In the genomic region with DNA sequence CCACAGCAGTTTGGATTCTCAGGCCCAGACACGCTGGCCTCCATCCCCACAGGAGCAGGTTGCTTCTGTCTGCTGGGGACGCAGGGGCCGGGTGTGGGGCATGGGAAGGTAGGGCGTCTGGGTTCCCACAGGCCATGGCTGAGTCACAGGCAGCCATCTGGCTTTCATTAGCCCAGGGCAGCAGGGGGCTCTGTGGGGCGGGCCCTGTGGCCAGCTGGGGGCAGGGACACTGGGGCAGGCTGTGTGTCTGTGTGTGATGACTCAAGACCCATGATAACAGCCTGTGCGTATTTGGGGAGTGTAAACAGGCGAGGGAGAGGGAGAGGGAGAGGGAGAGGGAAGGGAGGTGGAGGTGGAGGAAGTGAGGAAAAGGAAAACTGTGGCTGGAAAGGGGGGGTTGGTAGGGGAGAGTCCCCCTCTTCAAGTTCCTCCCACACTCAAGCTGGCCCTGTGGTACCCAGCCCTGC, we compare ENCODE assay signal across 9 mouse cellular contexts. TPM values are rescaled to one million over a fixed set of nuclear protein-coding genes. Genes with fewer than 3 reads are reported as not detected.
DNase-seq lines count a peak whose midpoint lies in the region; ATAC-seq and TF ChIP-seq lines count a peak whose summit lies in the region.
"Had no signal": no experiment of that assay in that cellular context is flagged by ENCODE, and none has a peak within 500 bp of the region (broad histone marks: within the 10 kb centered on the region; RNA-seq: fewer than 3 reads in every experiment).

No protein-coding gene starts in this region.

- no peak overlapping the region for H3K4me3 ChIP-seq in layer of hippocampus, adult 2 months
- no peak overlapping the region for H3K4me3 ChIP-seq in gastrocnemius, adult 2 months

- no peak for DNase-seq in layer of hippocampus, adult 2 months (ENCODE audit: low spot score in 2 of 2)
- no peak for DNase-seq in layer of hippocampus, adult 9-10 months (ENCODE audit: low spot score)
- DNase-seq in brain, adult 2 months (ENCODE audit: low read depth, low spot score), result peak; percentile 82
- DNase-seq in gastrocnemius, adult 2 months, result peak; percentile 80
- peak; percentile 25 for DNase-seq in induced T-regulatory cell, adult 2 months (ENCODE audit: low read depth)
- DNase-seq in thymus, adult 18-20 months, result no peak
- no peak for DNase-seq in c-Kit-positive CD71-positive TER-119-positive erythroid progenitor cells, embryonic 14.5 days (ENCODE audit: low spot score)
- DNase-seq: lung, embryonic 14.5 days had no signal

- H3K27ac ChIP-seq in layer of hippocampus, adult 2 months, result peak overlapping the region; percentile 67
- peak overlapping the region; percentile 84 for H3K27ac ChIP-seq in gastrocnemius, adult 2 months

- no peak for TF ChIP-seq CTCF in layer of hippocampus, adult 2 months (conservative IDR thresholded peaks at IDR 0.05)
- no peak for TF ChIP-seq CTCF in gastrocnemius, adult 2 months (IDR thresholded peaks at IDR 0.05)

- peak; percentile 20 for ATAC-seq in monocyte, adult 5-6 weeks (replicated peaks; ENCODE audit: insufficient number of reproducible peaks, low FRiP score, low TSS enrichment, poor library complexity, severe bottlenecking)

- intact Hi-C loops in gastrocnemius, adult 2 months (cut with DNase I), result no loop called here

RNA-seq across cellular contexts. Expression of gene Ccdc97, which starts 7.1 kb away (rescaled TPM):
- 10 to 100 TPM; 62.9 to 67.4 TPM for total RNA-seq in layer of hippocampus, adult 2 months (2021)
- total RNA-seq in gastrocnemius, adult 2 months (2021), result 10 to 100 TPM; 39.4 to 44.3 TPM
- total RNA-seq in monocyte, adult 5-6 weeks (2017), result 33.9 to 38.4 TPM (median 36.5 TPM) in 3 replicates

RNA-seq across cellular contexts. Expression of gene Tgfb1, which starts 25.0 kb away (rescaled TPM):
- 1 to 10 TPM; 6.9 TPM for total RNA-seq in layer of hippocampus, adult 2 months (2021)
- total RNA-seq in gastrocnemius, adult 2 months (2021), result 1 to 10 TPM; 4.6 to 6.6 TPM
- 59.4 to 115 TPM (median 71.4 TPM) in 3 replicates for total RNA-seq in monocyte, adult 5-6 weeks (2017)

RNA-seq across cellular contexts. Expression of gene B9d2, which starts 31.2 kb away (rescaled TPM):
- total RNA-seq in layer of hippocampus, adult 2 months (2021), result 10 to 100 TPM; 20.2 to 20.6 TPM
- total RNA-seq in gastrocnemius, adult 2 months (2021), result 1 to 10 TPM; 8.7 to 9.7 TPM
- 29.3 to 50.4 TPM (median 44.2 TPM) in 3 replicates for total RNA-seq in monocyte, adult 5-6 weeks (2017)

RNA-seq across cellular contexts. Expression of gene Tmem91, which starts 36.8 kb away (rescaled TPM):
- total RNA-seq in layer of hippocampus, adult 2 months (2021), result 10 to 100 TPM in 1 of 2 experiments, 1 to 10 TPM in 1; 8.6 to 11.6 TPM
- not detected for total RNA-seq in gastrocnemius, adult 2 months (2021)
- 0.29 to 1.2 TPM (median 0.96 TPM) in 3 replicates for total RNA-seq in monocyte, adult 5-6 weeks (2017)

RNA-seq across cellular contexts. Expression of gene Hnrnpul1, which starts 42.8 kb away (rescaled TPM):
- 100 to 1,000 TPM; 110 to 115 TPM for total RNA-seq in layer of hippocampus, adult 2 months (2021)
- total RNA-seq in gastrocnemius, adult 2 months (2021), result 10 to 100 TPM; 66.3 to 72.8 TPM
- total RNA-seq in monocyte, adult 5-6 weeks (2017), result 116 to 171 TPM (median 131 TPM) in 3 replicates

Comparison
In these comparisons a context has a peak if more than half of its experiments do, and no peak if none do; other contexts are left out.
1. DNase-seq: peak in brain, adult 2 months (single experiment), gastrocnemius, adult 2 months (single experiment) and induced T-regulatory cell, adult 2 months (single experiment); none in layer of hippocampus, adult 2 months (0 of 2), layer of hippocampus, adult 9-10 months (single experiment), thymus, adult 18-20 months (0 of 2) and c-Kit-positive CD71-positive TER-119-positive erythroid progenitor cells, embryonic 14.5 days (single experiment).